Mouse (Mus musculus) hindbrain, embryonic 12.5 days (tissue): ENCODE results near the gene Gm8247. TPM values are rescaled to one million over a fixed set of nuclear protein-coding genes. Genes with fewer than 3 reads are reported as not detected.
"Not testable (repeated sequence)": the region's sequence is repeated elsewhere in the genome, so short reads cannot be mapped to it uniquely, and the experiment has no call there.

ENCODE experiments used
- ATAC-seq: fragments of 200-750 bp; cut with Nextera tagmentation; 2 replicates; pipeline ENCODE4 v1.8.0; 2017; ENCODE audit warnings: moderate TSS enrichment; ENCODE audit not compliant: low FRiP score
- H3K27ac ChIP-seq: fragments of 300-500 bp; sonication (generic); 2 replicates; pipeline ENCODE4 v1.5.1; 2016; ENCODE audit warnings: mild to moderate bottlenecking
- H3K27me3 ChIP-seq: fragments of 300-500 bp; sonication (generic); 2 replicates; pipeline ENCODE4 v1.6.1; 2016; ENCODE audit warnings: mild to moderate bottlenecking
- H3K36me3 ChIP-seq: fragments of 300-500 bp; sonication (generic); 2 replicates; pipeline ENCODE4 v1.6.1; 2016; ENCODE audit warnings: mild to moderate bottlenecking
- H3K4me1 ChIP-seq: fragments of 300-500 bp; sonication (generic); 2 replicates; pipeline ENCODE4 v1.6.1; 2016
- H3K4me2 ChIP-seq: fragments of 300-500 bp; sonication (generic); replicated peaks from 2 replicates; pipeline ENCODE4 v1.6.1; 2016; ENCODE audit warnings: mild to moderate bottlenecking
- H3K4me3 ChIP-seq: fragments of 300-500 bp; sonication (generic); 2 replicates; pipeline ENCODE4 v1.5.1; 2016; ENCODE audit warnings: mild to moderate bottlenecking
- H3K9ac ChIP-seq: fragments of 300-500 bp; sonication (generic); 2 replicates; pipeline ENCODE4 v1.6.1; 2016; ENCODE audit warnings: mild to moderate bottlenecking, moderate library complexity
- H3K9me3 ChIP-seq: fragments of 300-500 bp; sonication (generic); replicated peaks from 2 replicates; pipeline ENCODE4 v1.6.1; 2016; ENCODE audit warnings: mild to moderate bottlenecking
- WGBS: fragments of 180-500 bp; shearing (Covaris S2); methylation state at CpG from one replicate; pipeline ENCODE4 v1.1.7; 2016; 5-methylcytosine and 5-hydroxymethylcytosine counted together
- polyA plus RNA-seq: library from polyadenylated mRNA; unstranded; fragments of >200 nt; fragmentation: Nextera tagmentation; extraction: Ambion mirVana; gene quantifications from 2 replicates; pipeline ENCODE4 v1.2.1, GENCODE M21; 2016

Gm8247 gene
- 0.23 TPM in 1 of 2 replicates, not detected in the other for polyA plus RNA-seq

- H3K36me3 ChIP-seq, H3K9me3 ChIP-seq, H3K27ac ChIP-seq, H3K4me3 ChIP-seq, H3K27me3 ChIP-seq, H3K9ac ChIP-seq, H3K4me1 ChIP-seq, ATAC-seq, H3K4me2 ChIP-seq: not testable (repeated sequence)
- WGBS: 95% methylated on average over 4 of the region's 4 CpGs
Measured at GRCm38 (mm10) chr14:44582853-44583252, at the start of gene Gm8247. Gene Gm8247 (plus strand): TSS chr14:44583153.

GRCm38 (mm10) chr14:44547961-44548360 lies 35.0 kb upstream of the Gm8247 start:
- not testable (repeated sequence) for H3K27me3 ChIP-seq, H3K4me2 ChIP-seq, H3K4me3 ChIP-seq, H3K27ac ChIP-seq, H3K9me3 ChIP-seq, H3K4me1 ChIP-seq, ATAC-seq, H3K9ac ChIP-seq, H3K36me3 ChIP-seq
- 84% methylated on average over 5 of the region's 5 CpGs for WGBS

DNA sequence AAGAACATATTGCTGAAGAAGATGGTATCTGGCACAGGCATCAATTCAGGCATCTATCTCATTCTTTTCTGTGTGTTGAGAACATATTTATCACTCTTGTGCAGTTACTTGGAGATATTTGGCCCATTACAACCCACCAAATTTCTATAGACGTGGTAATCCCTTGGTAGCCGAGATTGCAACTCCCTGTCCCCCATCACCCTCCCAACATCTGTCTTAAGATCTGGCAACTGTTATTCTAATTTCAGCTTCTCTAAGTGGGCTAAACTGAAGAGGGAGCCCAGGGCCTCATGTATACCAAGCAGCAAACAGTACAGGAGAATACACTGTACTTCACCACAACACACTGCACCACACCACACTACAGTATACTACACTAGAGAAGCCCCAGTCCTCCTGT lies 8.8 kb downstream of the Gm8247 start:
- not testable (repeated sequence) for H3K4me2 ChIP-seq, H3K27me3 ChIP-seq, H3K27ac ChIP-seq, H3K9me3 ChIP-seq, ATAC-seq, H3K4me1 ChIP-seq, H3K36me3 ChIP-seq, H3K9ac ChIP-seq, H3K4me3 ChIP-seq
- 68% methylated on average over 2 of the region's 2 CpGs for WGBS

DNA sequence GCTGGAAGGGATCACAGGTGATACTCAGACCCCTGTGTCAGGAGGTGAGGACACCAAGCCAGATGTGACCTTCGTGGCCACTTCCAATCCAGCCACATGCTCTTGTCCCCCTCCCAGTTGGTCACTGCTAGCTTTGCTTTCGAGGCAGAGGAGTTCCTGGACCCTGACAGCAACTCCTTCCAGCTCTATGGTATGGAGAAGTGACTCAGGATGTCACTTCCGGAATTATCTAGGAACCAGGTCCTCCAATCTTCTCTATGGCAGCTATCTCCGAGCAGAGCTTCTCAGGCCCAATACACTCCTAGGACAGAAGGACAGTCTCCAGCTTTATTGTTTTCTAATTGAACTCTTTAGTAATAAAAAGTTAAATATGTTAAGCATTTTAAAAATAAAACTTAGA lies 44.8 kb downstream of the Gm8247 start, which contains the start of gene Gm5624:
Gene Gm5624 (minus strand): TSS at position 202 of the 400 bp plus-strand sequence.
- 80% methylated on average over 4 of the region's 4 CpGs for WGBS
- H3K4me1 ChIP-seq, H3K27me3 ChIP-seq, ATAC-seq, H3K36me3 ChIP-seq, H3K9ac ChIP-seq, H3K4me2 ChIP-seq, H3K9me3 ChIP-seq, H3K4me3 ChIP-seq, H3K27ac ChIP-seq: not testable (repeated sequence)

Other genes with a start within 250 kb of the Gm8247 start
- not detected in 2 replicates for gene Gm5930, start 244.6 kb upstream of the Gm8247 start, polyA plus RNA-seq
- not detected in 2 replicates for gene Gm8229, start 217.8 kb upstream of the Gm8247 start, polyA plus RNA-seq
- gene Gm3371, start 172.5 kb upstream of the Gm8247 start, polyA plus RNA-seq: not detected in 2 replicates
- not detected in 2 replicates for gene Gm8232, start 149.5 kb upstream of the Gm8247 start, polyA plus RNA-seq
- 0.26 and 0.34 TPM in 2 replicates for gene BC061237, start 90.7 kb upstream of the Gm8247 start, polyA plus RNA-seq
- gene Gm17093, start 64.9 kb upstream of the Gm8247 start, polyA plus RNA-seq: not detected in 2 replicates
- gene Gm5624, start 44.8 kb downstream of the Gm8247 start, polyA plus RNA-seq: not detected in 2 replicates
- gene Gm8257, start 123.3 kb downstream of the Gm8247 start, polyA plus RNA-seq: not detected in 2 replicates
- not detected in 2 replicates for gene Gm8267, start 167.2 kb downstream of the Gm8247 start, polyA plus RNA-seq